Mouse (Mus musculus): ENCODE data around the gene Adgrl3.

- TF ChIP-seq CTCF (IDR thresholded peaks at IDR 0.05; ENCODE audit: extremely low read depth, insufficient read length, insufficient replicate concordance, low read depth, low read length) (no peak), POLR2A (IDR thresholded peaks at IDR 0.05; ENCODE audit: low read depth, low read length) (no peak)
Measured at GRCm38 (mm10) chr5:81301874-81302273, 281.9 kb downstream of the Adgrl3 start.

Measured in small intestine, adult 2 months (tissue).